Mouse (Mus musculus): ENCODE results near the gene Gm21833. TPM values are rescaled to one million over a fixed set of nuclear protein-coding genes. Genes with fewer than 3 reads are reported as not detected.
"Not testable (repeated sequence)": the region's sequence is repeated elsewhere in the genome, so short reads cannot be mapped to it uniquely, and the experiment has no call there.

The Gm21833 gene
- not detected in 2 replicates for polyA plus RNA-seq (2015; fragmentation: Nextera tagmentation; extraction: Ambion mirVana)

DNA sequence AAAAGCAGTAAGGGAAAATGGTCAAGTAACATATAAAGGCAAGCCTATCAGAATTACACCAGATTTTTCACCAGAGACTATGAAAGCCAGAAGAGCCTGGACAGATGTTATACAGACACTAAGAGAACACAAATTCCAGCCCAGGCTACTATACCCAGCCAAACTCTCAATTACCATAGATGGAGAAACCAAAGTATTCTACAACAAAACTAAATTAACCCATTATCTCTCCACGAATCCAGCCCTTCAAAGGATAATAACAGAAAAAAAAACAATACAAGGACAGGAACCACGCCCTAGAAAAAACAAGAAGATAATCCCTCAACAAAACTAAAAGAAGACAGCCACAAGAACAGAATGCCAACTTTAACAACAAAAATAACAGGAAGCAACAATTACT, at the start of gene Gm21833:
TSS of gene Gm21833 (plus strand) at position 301 of the 400 bp plus-strand sequence.
- not testable (repeated sequence) for H3K9ac ChIP-seq (ENCODE audit: low read length); H3K4me1 ChIP-seq (replicated peaks; ENCODE audit: control insufficient read depth, insufficient read depth, low read length); ATAC-seq (ENCODE audit: low read depth); H3K4me2 ChIP-seq (ENCODE audit: low read depth, low read length); H3K4me3 ChIP-seq (ENCODE audit: low read length); H3K27me3 ChIP-seq (ENCODE audit: control insufficient read depth, insufficient read depth, low read depth, low read length); H3K27ac ChIP-seq (ENCODE audit: low read length); H3K9me3 ChIP-seq (ENCODE audit: control insufficient read depth, low read length); H3K36me3 ChIP-seq (ENCODE audit: control insufficient read depth, insufficient read depth, low read length)
- 61% methylated on average over 2 of the region's 2 CpGs for WGBS

DNA sequence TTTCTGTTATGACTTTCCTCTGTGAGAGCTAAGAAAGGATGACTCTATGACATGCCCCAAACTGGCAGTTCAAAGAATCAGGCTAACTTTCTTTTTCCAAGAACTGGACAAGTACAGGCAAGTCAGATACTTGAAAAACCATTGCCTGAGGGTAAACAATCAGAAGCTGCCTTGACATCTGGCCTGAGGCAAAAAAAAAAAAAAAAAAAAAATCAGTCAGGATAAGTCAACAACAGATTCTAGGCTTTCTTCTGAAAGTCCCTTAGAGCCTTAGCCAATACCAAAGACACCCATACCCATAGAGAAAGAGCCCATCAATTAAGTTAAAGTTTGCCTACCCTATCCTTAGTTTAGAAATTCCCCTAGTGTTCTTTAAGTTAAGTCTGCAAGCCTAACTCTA, 38.7 kb upstream of the Gm21833 start:
- ATAC-seq (ENCODE audit: low read depth), result no peak
- H3K27me3 ChIP-seq (ENCODE audit: control insufficient read depth, insufficient read depth, low read depth, low read length), result no peaks in the 10 kb centered on the region
- H3K4me3 ChIP-seq (ENCODE audit: low read length), result no peak overlapping the region
- no peaks in the 10 kb centered on the region for H3K36me3 ChIP-seq (ENCODE audit: control insufficient read depth, insufficient read depth, low read length)
- H3K9me3 ChIP-seq (ENCODE audit: control insufficient read depth, low read length), result no peaks in the 10 kb centered on the region
- H3K9ac ChIP-seq (ENCODE audit: low read length), result no peak overlapping the region
- H3K27ac ChIP-seq (ENCODE audit: low read length), result no peak overlapping the region
- no peaks in the 10 kb centered on the region for H3K4me1 ChIP-seq (replicated peaks; ENCODE audit: control insufficient read depth, insufficient read depth, low read length)
- H3K4me2 ChIP-seq (ENCODE audit: low read depth, low read length), result no peak overlapping the region

DNA sequence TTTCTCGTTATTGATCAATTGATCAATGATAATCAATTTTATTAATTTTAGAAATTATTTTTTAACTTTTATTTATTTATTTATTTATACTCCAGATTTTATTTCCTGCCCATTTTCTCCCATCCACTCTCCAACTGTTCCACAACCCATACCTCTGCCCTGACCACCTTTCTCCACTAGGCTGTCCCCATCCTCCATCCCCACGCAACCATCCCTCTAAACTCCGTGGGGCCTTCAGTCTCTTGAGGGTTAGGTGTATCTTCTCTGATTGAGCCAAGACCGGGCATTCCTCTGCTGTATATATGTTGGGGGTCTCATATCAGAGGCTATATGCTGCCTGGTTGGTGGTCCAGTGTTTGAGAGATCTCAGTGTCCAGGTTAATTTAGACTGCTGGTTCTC, 31.7 kb upstream of the Gm21833 start:
- H3K9me3 ChIP-seq (ENCODE audit: control insufficient read depth, low read length), result no peaks in the 10 kb centered on the region
- no peaks in the 10 kb centered on the region for H3K4me1 ChIP-seq (replicated peaks; ENCODE audit: control insufficient read depth, insufficient read depth, low read length)
- 79% methylated on average over 4 of the region's 4 CpGs for WGBS
- H3K36me3 ChIP-seq (ENCODE audit: control insufficient read depth, insufficient read depth, low read length), result no peaks in the 10 kb centered on the region
- no peak for ATAC-seq (ENCODE audit: low read depth)
- no peak overlapping the region for H3K27ac ChIP-seq (ENCODE audit: low read length)
- no peak overlapping the region for H3K9ac ChIP-seq (ENCODE audit: low read length)
- H3K27me3 ChIP-seq (ENCODE audit: control insufficient read depth, insufficient read depth, low read depth, low read length), result no peaks in the 10 kb centered on the region
- H3K4me2 ChIP-seq (ENCODE audit: low read depth, low read length), result no peak overlapping the region
- H3K4me3 ChIP-seq (ENCODE audit: low read length), result no peak overlapping the region

DNA sequence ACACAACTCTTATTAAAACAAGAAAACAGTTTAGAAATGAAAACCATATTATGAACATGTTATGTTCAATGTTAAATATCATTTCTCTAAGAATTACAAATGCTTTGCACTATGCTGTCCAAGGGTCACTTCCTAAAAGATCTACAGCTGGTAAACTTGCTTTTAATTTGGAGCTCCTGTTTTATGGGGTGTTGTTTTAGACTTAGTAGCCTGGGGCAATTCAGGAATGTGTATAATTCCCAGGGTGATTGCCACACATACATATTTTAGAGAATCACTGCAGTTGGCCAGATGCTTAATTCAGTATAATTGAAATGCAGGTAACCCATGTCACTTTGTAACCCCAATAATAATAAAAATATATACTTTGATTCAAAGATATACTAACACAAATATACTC, 12.9 kb upstream of the Gm21833 start:
- H3K27ac ChIP-seq (ENCODE audit: low read length), result no peak overlapping the region
- ATAC-seq (ENCODE audit: low read depth), result no peak
- H3K27me3 ChIP-seq (ENCODE audit: control insufficient read depth, insufficient read depth, low read depth, low read length), result no peaks in the 10 kb centered on the region
- no peak overlapping the region for H3K4me2 ChIP-seq (ENCODE audit: low read depth, low read length)
- H3K9ac ChIP-seq (ENCODE audit: low read length), result no peak overlapping the region
- H3K36me3 ChIP-seq (ENCODE audit: control insufficient read depth, insufficient read depth, low read length), result no peaks in the 10 kb centered on the region
- no peaks in the 10 kb centered on the region for H3K9me3 ChIP-seq (ENCODE audit: control insufficient read depth, low read length)
- H3K4me1 ChIP-seq (replicated peaks; ENCODE audit: control insufficient read depth, insufficient read depth, low read length), result no peaks in the 10 kb centered on the region
- no peak overlapping the region for H3K4me3 ChIP-seq (ENCODE audit: low read length)

DNA sequence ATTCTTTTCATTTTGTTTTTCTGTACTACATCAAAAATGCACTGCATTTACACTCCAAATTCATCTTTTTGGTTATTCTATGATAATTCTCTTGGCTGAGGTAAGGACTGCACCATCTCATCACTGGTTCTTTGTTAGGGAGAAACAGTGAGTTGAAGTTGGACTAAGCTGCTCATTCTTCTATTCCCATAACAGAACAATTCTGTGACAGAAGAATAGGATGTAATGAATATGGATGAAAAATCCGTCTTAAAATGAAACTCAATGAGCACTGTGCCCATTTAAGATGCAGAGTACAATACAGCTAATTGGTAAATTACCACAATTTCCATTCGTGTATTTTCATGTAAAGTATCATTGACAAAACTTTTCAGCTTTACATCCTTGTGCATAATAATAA, 11.6 kb upstream of the Gm21833 start:
- Histone ChIP-seq H3K9ac (ENCODE audit: low read length) (no peak overlapping the region), H3K27ac (ENCODE audit: low read length) (no peak overlapping the region), H3K9me3 (ENCODE audit: control insufficient read depth, low read length) (no peaks in the 10 kb centered on the region), H3K36me3 (ENCODE audit: control insufficient read depth, insufficient read depth, low read length) (no peaks in the 10 kb centered on the region), H3K4me3 (ENCODE audit: low read length) (no peak overlapping the region), H3K4me2 (ENCODE audit: low read depth, low read length) (no peak overlapping the region), H3K27me3 (ENCODE audit: control insufficient read depth, insufficient read depth, low read depth, low read length) (no peaks in the 10 kb centered on the region), H3K4me1 (replicated peaks; ENCODE audit: control insufficient read depth, insufficient read depth, low read length) (no peaks in the 10 kb centered on the region)
- WGBS, result 66% methylated on average over 2 of the region's 2 CpGs
- ATAC-seq (ENCODE audit: low read depth), result no peak

DNA sequence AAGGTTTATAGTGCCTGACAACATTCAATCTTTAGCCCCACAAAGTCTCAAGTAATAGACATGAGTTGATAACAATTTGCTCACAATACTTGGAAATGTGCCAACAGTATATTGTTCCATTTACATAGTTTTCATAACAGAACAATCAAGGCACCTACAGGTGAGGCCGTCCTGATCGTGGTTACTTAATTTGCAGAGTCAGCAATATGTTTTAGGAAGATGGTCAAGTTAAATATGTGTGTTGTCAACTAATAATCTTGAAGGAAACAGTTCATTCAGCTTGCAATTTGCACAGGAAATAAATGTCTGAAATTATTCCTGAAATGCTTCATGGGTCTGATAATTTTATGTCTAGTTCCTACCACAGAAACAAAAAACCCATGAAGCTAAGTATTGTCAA, 27.6 kb downstream of the Gm21833 start:
- H3K36me3 ChIP-seq (ENCODE audit: control insufficient read depth, insufficient read depth, low read length), result no peaks in the 10 kb centered on the region
- H3K4me2 ChIP-seq (ENCODE audit: low read depth, low read length), result no peak overlapping the region
- 78% methylated on average over 2 of the region's 2 CpGs for WGBS

DNA sequence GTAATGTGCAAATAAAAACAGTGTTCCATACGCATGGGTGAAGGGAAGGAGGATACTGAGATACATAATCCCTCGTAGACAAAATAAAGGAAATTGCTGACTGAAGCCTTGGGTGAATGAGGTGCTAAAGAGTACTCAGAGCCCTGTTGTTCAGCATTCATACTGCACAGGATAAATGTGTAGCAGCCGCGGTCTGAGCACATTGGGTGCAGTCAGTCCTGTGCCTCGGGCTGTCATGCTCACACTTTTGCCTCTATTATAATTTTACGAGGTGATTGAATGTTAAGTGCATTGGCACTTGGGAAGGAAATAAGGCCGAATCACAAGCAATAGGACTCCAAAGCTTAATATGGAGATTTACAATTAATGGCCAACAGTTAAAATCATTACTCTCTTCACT, 36.4 kb downstream of the Gm21833 start:
- Histone ChIP-seq H3K4me3 (ENCODE audit: low read length) (no peak overlapping the region), H3K27ac (ENCODE audit: low read length) (no peak overlapping the region), H3K36me3 (ENCODE audit: control insufficient read depth, insufficient read depth, low read length) (no peaks in the 10 kb centered on the region), H3K4me1 (replicated peaks; ENCODE audit: control insufficient read depth, insufficient read depth, low read length) (no peaks in the 10 kb centered on the region), H3K27me3 (ENCODE audit: control insufficient read depth, insufficient read depth, low read depth, low read length) (no peaks in the 10 kb centered on the region), H3K9me3 (ENCODE audit: control insufficient read depth, low read length) (no peaks in the 10 kb centered on the region), H3K4me2 (ENCODE audit: low read depth, low read length) (no peak overlapping the region), H3K9ac (ENCODE audit: low read length) (no peak overlapping the region)
- WGBS, result 81% methylated on average over 7 of the region's 7 CpGs
- no peak for ATAC-seq (ENCODE audit: low read depth)

More for the DNA sequence above, 27.6 kb downstream of the Gm21833 start:
- no peak for ATAC-seq (ENCODE audit: low read depth)
- H3K4me3 ChIP-seq (ENCODE audit: low read length), result no peak overlapping the region
- no peaks in the 10 kb centered on the region for H3K9me3 ChIP-seq (ENCODE audit: control insufficient read depth, low read length)
- no peaks in the 10 kb centered on the region for H3K27me3 ChIP-seq (ENCODE audit: control insufficient read depth, insufficient read depth, low read depth, low read length)
- no peaks in the 10 kb centered on the region for H3K4me1 ChIP-seq (replicated peaks; ENCODE audit: control insufficient read depth, insufficient read depth, low read length)
- no peak overlapping the region for H3K27ac ChIP-seq (ENCODE audit: low read length)
- H3K9ac ChIP-seq (ENCODE audit: low read length), result no peak overlapping the region
